Mouse (Mus musculus) cerebellum, adult 18-20 months (tissue): ENCODE measurements at regions not wholly inside any gene's neighbourhood (a gene's known extent, or its start where the extent isn't known, plus 50 kb on each side); places are given as distances from the start of the nearest gene placed in this dataset.
"Not testable (repeated sequence)": the region's sequence is repeated elsewhere in the genome, so short reads cannot be mapped to it uniquely, and the experiment has no call there.

Source experiments
- DNase-seq, 2 experiments: peaks; one replicate each; pipeline ENCODE4 v3.0.0; 2021

- not testable (repeated sequence) for DNase-seq
Observed at GRCm38 (mm10) chr16:68209684-68210083, 589.0 kb upstream of the Cadm2 start.

- not testable (repeated sequence) for DNase-seq
Observed at GRCm38 (mm10) chr16:68204908-68205307, 584.2 kb upstream of the Cadm2 start.

GRCm38 (mm10) chr16:68164645-68165044 lies 543.9 kb upstream of the Cadm2 start:
- DNase-seq: peak in 1 of 2 experiments; percentile 1

GRCm38 (mm10) chr16:68153541-68153940 lies 532.8 kb upstream of the Cadm2 start:
- no peak for DNase-seq
